Mouse (Mus musculus): Measurements from ENCODE around the gene Scand1. TPM values are rescaled to one million over a fixed set of nuclear protein-coding genes. Genes with fewer than 3 reads are reported as not detected.

Gene Scand1
- 10 to 100 TPM; 85.3 to 96.6 TPM for total RNA-seq (2021)

DNA sequence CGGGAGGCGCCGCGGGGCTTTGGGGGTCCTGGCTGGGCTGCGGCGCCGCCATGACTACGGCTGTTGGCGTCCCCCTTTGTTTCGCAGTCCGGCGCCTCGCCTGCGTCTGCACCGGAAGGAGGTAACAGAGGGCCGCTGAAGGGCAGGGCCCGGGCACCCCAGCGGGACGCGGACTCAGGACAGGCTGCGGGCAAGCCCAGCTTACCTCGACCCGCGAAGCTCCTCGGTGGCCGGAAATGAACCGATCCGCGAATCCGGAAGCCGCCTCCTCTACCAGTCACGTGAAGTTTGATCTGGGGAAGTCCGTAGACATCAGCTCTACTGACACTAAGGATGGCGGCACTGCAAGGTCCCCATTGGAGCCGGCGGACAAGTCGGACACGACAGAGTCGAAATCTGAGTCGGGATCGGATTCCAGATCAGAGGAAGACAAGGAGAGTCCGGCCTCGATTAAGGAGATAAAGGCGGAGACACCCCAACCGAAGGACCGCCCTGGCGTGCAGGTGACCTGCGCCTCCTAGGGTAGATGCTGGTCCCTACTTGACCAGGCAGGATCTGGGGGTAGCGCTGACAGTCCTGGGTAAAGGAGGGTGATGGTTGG lies at the start of gene Scand1, which contains the start of gene Cnbd2:
Gene Scand1, minus strand, starts transcription at position 408 of the 601 bp plus-strand sequence.
Gene Cnbd2, plus strand, starts transcription at position 3 of the 601 bp plus-strand sequence.
- peak; percentile 90 for DNase-seq
- intact Hi-C loops (cut with DNase I): no loop called here

DNA sequence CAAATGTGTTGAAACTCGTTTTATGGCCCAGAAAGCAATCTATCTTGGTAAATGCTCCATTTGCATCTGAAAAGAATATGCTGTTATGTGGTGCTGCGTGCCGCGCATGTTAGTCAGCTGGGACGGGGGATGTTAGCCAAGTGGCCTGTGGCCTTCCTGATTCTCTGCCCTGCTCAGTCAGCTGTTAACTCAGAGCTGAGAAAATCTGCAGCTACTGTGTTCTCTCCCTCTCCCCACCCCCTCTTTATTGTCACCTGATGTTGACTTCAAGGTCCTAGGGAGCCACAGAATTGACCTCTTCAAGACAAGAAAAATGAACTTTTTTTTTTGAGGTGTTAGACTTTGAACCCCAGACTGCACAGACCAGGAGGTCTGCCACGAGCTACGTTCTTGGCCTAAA lies 43.5 kb upstream of the Scand1 start:
- intact Hi-C loops (cut with DNase I): no loop called here
- DNase-seq: peak; percentile 34 to 43

DNA sequence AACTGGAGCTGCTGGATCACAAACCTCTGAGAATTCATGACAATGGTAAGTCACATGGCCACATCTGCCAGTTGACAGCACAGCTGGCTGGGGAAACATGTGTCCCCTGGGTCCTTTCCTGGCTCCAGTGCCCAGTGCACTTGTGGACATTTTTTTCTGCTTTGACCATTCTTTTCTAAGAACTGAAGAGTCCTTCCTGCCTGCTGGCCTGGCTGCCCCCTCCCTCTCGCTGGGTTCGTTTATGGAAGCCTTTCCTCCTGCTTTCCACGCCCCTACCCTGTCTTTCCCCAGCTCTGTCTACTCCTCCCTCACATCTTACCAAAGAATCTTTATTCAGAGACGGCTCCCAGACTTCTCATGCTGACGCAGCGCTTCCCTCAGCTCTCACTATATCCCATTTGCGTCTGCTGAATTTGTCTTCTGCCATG lies 40.8 kb upstream of the Scand1 start:
- peak; percentile 44 to 75 for DNase-seq
- intact Hi-C loops (cut with DNase I): no loop called here

DNA sequence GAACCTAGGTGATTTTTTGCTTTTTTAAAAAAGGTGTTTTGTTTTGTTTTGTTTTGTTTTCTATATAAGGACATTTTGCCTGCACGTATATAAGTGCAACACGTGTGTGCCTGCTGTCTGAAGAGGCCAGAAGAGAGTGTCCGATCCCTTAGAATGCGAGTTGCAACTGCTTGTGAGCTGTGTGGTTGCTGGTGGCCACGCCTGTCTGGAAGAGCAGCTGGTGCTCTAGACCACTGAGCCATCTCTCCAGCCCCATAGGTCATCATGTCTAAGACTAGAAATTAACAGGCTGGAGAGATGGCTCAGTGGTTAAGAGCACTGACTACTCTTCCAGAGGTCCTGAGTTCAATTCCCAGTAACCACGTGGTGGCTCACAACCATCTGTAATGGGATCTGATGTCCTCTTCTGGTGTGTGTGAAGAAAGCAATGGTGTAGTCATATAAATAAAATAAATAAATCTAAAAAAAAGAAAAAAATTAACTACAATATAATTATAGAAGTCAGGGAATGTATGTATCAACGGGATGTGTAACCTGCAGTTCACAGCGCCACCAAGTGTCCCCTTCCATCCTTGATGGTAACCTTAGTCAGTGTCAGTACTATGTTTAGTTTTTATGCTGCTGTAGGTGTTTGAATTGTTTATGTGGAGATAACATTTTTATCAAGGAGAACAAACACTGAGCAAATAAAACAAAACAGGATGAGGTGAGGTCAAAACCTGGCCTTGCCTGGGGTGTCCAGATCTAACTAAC lies 40.1 kb upstream of the Scand1 start:
- intact Hi-C loops (cut with DNase I): no loop called here

DNA sequence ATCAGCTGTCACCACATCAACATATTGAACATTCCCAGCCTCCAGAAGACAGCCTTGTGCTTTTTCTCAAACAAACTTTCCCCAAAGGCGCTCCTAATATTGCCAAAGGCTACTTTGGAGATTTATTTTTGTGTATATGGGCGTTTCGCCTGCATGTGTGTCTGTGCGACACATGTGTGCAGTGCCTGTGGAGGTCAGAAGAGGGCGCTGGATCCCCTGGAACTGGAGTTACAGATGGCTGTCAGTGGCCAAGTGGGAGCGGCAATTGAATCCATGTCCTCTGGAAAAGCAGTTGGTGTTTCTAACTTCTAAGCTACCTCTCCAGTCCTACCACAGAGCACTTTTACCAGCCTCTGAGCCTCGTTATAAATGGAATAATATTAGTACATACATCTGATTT lies 38.7 kb upstream of the Scand1 start:
- no peak for DNase-seq
- intact Hi-C loops (cut with DNase I): no loop called here

More for the DNA sequence above, 40.1 kb upstream of the Scand1 start:
- no peak for DNase-seq

DNA sequence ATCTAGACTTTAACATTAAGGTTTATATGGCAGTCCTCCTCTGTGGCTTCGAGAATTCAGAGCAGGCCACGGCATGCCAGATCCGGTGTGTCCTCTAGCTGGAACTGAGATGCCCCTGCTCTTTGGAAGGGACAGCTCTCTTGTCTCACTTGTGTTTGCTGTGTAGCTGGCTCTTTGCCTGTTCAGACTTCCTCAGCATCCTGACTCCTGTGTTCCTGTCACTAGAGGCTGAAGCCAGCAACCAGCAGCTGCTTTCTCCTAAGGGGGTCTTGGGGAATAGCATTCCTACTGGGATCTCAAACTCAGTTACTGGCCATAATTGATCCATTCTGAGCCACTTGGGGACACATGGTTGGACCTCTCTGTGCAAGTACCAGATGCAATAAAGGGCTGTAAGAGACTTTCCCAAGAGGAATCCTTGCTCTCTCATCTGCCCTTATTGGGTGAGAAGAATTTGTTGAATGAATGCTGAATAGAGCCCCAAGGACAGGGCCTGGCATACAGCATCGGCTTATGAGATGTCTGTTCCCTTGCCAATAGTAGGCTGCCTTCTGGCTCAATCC lies 36.9 kb upstream of the Scand1 start:
- intact Hi-C loops (cut with DNase I): no loop called here

DNA sequence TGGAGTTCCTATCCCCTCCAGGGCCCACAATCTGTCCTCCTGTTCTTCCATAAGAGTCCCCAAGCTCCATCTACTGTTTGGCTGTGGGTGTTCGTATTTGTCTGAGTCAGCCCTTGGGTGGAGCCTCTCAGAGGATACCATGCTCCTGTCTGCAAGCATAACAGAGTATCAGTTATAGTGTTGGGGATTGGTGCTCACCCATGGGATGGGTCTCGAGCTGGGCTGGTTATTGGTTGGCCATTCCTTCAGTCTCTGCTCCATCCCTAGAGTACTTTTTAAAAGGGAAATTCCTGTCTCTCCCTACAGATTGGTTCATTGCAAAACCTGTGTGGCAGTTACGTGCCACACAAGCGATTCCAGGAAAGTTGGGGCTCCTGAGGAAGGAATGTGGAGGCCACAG lies 36.3 kb upstream of the Scand1 start:
- no peak for DNase-seq
- intact Hi-C loops (cut with DNase I): no loop called here

More for the DNA sequence above, 36.9 kb upstream of the Scand1 start:
- peak in 1 of 2 experiments; percentile 24 for DNase-seq

DNA sequence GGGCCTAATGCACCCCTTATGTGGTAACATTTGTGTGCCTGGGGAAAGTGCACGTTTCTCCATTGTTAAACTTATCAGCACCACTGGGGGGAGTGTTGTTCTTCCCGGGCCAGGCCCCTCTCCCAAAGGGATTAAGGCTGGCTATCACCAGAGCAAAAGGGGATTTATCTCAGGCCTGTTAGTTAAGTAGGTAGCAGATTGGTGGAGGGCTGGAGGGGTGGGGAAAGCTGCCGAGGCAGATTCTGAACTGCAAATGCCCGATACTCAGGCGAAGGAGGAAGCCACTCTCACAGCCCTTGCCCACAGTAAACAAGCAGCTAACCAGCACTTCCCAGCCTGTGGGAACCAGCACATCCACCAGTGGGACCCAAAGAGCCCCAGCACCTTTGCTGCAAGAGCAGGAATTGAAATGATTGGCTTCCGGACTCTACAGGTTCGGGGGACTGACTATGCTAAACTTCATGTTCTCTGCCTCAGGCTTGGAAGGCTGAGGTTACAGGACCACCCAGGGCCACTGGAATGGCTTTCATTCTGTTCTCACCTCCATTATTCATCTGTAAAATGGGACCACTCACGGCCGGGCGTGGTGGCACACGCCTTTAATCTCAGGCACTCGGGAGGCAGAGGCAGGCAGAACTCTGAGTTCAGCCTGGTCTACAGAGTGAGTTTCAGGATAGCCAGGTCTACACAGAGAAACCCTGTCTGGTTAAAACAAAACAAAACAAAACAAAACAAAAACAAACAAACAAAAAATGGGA lies 32.5 kb upstream of the Scand1 start:
- intact Hi-C loops (cut with DNase I): loop anchor here (1.0 to 5.0 kb wide), 2 partner anchors 152 to 170 kb away; no protein-coding TSS in a partner anchor
- DNase-seq: peak; percentile 43 to 56

DNA sequence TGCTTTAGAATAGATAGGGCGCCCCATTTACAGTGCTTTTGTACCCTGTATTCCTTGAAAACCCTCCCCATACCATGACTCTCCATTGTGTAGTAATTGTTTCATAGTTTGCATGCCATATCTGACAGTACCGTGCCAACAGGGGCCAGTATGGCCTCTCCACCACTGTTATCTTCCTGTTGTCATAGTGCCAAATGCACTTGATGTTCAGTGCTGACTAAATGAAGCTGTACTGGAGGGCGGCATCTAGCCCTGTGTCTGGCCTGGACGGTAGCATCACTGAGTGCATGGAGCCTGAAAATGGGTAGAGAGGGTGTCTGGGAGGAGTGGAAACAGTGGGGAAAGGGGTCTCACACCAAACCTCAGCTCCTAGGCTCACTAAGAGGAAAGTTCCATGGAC lies 27.6 kb upstream of the Scand1 start:
- DNase-seq: no peak
- intact Hi-C loops (cut with DNase I): loop anchor here (5.0 kb wide), 1 partner anchor 157 kb away; no protein-coding TSS in a partner anchor

DNA sequence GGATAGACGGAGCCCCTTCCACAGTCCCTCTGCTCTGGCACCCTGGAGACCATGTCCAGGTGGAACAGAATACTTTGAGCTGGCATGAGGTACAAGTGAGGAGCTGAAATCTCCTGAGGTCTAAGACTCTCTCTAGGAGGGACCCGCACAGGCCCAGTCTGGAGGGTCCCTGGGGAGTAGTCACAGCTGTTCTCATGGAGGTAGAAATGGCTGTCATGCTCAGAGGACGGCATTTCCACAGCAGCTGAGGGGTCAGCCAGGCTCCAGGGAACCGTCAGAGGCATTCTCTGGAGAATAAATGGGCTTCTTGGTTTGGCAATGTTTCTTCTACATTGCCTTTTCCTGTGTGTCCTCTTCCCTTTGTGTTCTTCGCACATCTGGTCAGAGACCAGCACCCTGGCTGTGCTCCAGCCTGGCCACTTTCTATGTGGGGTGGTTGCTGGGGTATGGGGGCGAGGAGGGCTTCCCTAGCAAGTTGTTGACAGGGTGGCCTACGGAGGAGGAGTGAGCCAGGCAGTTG lies 19.0 kb upstream of the Scand1 start:
- no peak for DNase-seq
- intact Hi-C loops (cut with DNase I): no loop called here

DNA sequence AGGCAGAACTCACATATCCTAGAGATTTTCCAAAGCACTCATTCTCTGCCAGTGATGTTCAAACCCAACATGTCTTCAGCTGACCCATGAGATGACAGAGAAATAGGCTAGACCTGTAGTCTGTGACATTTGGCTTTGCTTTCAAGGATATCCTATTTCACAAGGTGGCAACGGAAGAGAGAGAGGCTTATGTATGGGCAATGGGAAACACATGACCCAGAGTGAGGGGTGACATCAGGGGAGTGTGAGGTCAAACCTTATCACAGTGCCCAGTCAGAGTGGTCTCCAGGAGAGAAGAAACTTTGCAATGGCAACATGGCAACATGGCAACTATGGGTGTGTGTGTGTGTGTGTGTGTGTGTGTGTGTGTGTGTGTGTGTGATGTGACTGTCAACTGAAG lies 18.2 kb upstream of the Scand1 start:
- no peak for DNase-seq
- intact Hi-C loops (cut with DNase I): no loop called here

DNA sequence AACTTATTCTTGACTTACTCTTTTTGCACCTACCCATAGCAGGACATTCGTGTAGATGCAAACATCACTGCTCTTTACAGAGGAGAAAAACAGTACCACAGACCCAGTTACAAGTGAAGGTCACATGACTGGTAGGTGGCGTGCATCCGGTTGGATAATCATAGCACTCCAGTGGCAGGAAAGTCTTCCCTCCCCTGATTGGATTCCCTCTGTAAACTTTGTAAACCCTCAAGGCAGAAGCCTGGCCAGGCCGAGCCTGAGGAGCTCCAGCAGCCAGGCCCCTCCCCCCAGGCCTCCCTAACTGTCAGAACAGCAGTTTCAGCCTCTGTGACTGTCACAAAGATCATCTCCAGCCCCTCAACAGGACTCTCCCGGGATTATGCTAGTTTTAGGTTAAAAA lies 12.2 kb upstream of the Scand1 start:
- peak; percentile 49 to 56 for DNase-seq
- intact Hi-C loops (cut with DNase I): no loop called here

DNA sequence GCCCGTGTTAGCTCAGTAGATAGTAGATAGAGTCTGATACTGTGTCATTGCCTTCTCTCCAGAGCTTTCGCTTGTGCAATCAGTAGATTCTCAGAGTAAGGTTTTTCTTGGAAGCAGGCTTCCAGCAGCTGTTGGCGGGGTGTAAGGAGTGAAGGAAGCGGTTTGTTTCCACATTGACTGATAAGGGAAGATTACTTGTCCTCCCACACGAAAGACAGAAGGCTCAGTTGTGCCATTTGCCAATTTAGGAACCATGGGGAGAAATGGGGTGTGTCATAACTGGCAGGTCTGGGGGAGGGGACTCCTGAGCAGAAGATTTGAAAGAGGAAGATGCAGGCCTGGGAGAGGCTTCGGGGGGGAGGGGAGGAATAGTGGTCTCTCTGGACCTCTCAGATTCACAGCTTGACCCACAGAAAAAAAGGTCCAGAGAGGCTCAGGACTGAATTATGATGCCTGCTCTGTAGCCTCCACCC lies 11.6 kb upstream of the Scand1 start:
- DNase-seq: peak; percentile 60 to 61
- intact Hi-C loops (cut with DNase I): no loop called here

DNA sequence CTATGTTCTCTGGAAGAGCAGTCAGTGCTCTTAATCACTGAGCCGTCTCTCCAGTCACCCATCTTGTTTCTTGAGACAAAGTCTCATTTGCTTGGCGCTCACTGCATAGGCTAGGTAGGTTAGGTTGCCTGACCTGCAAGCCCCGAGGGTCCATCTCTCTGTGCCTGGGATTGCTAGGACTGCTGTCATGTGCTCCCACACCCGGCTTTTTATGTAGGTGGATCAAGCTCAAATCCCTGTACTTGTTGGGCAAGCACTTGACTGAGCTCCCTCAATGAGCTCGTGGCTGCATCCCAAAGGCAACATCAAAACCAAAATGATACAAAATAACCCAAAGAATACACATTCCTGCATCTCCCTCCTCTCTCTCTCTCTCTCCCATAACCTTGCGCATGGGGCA lies 9.0 kb upstream of the Scand1 start:
- no peak for DNase-seq
- intact Hi-C loops (cut with DNase I): no loop called here

DNA sequence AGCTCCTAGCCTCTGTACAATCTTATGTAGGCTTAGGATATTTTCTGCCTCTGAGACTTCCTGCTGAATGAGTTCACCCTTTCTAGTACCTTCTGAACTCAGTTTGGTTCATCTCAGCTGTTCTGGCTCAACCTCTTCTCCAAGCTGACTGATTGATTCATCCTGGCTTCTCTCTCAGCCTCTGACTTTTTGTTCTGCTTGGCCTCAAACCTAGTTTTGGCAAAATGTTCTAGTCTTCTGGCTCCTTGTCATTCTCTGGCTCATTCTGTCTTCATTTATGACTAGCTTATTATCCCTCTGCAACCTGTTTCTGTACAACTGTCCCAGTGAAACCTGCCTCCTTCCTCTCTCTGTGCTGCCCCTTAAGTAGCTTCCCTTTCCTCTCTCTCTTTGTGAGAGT lies 6.0 kb upstream of the Scand1 start:
- intact Hi-C loops (cut with DNase I): no loop called here
- peak; percentile 37 to 44 for DNase-seq

DNA sequence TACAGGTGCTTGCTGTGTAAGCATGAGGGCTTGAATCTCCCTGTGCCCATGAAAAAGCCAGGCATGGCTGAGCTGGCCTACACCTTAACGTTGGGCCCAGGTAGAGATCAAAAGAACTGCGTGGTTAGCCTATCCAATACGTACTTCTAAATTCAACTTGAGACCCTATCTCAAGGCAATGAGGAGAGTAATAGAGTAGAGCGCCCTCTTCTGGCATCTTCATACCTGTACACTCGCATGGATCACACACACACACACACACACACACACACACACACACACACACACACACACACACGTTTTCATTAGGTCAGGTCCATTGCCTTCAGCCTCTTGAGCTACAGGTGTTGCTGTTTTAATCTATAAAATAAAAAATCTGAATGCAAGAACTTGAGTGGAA lies 2.3 kb upstream of the Scand1 start:
- intact Hi-C loops (cut with DNase I): no loop called here
- DNase-seq: no peak

DNA sequence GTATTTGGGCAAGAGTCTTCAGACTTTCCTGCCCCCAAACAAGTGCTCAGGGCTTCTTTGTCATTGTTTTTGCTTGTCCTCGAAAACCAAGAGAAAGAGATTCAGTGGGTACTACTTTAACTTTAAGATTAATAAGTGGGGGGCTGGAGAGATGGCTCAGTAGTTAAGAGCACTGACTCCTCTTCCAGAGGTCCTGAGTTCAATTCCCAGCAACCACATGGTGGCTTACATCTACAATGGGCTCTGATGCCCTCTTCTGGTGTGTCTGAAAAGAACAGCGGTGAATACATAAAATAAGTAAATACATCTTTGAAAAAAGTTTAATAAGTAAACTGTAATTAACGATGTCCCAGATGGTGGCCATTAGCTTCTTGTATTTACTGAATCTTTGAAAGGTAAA lies 649 bp upstream of the Scand1 start:
- intact Hi-C loops (cut with DNase I): no loop called here
- DNase-seq: no peak

DNA sequence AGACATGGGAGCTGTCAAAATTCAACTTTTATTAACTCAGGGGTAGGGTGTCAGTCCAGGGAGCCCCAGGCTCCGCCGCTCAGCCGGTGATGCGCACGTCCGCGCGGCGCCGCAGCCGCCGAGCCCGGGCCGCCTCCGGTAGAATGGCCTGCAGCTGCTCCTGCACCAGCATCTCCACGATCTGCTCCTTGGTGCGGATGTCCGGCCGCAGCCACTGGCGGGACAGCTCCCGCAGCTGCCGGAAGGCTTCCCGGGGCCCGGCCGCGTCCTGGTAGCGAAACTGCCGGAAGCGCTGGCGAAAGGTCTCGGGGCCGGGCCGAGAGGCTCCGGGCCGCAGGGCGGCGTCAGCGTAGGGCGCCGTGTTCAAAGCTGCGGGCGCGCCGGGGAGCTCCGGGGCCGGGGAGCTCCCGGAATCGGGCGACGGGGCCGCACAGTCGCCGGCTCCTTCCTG lies 638 bp downstream of the Scand1 start:
- intact Hi-C loops (cut with DNase I): no loop called here
- peak; percentile 80 to 83 for DNase-seq

DNA sequence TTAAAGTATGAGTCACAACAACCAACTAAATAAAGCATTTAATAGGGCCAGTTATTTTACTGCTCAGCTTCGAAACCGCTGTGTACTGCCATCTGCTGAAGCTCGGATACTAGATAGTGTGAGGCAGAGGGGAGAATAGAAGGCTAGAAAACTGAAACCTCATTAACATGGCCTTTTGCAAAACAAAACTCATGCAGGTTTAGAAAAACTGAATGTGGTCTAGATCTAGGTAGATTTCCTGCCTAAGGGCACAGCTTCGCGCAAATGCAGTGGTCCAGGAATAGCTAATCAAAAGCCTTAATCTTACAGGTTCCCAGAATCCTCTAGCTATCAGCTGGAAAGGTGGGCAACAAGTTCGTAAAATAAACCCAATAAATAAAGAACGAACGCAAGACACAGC lies 1.1 kb downstream of the Scand1 start:
- no peak for DNase-seq
- intact Hi-C loops (cut with DNase I): no loop called here

DNA sequence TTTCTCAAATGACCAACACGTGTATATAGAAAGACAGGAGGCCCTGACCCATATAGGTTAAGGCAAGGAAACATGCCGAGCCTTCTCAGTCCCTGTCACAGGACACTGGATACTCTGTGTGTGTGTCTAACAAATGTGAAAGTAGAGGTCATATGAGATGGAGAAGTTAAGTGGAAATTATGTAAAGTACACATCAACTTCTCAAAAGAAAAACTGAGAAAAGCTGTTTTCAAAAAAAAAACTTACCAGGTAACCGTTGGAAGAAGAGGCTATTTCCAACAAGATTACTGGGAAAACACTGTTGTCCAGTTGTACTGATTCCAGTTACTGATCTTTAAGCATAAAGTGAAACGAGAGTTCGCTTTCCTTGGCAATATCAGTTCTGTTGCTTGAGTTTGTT lies 1.6 kb downstream of the Scand1 start:
- intact Hi-C loops (cut with DNase I): no loop called here
- DNase-seq: no peak

DNA sequence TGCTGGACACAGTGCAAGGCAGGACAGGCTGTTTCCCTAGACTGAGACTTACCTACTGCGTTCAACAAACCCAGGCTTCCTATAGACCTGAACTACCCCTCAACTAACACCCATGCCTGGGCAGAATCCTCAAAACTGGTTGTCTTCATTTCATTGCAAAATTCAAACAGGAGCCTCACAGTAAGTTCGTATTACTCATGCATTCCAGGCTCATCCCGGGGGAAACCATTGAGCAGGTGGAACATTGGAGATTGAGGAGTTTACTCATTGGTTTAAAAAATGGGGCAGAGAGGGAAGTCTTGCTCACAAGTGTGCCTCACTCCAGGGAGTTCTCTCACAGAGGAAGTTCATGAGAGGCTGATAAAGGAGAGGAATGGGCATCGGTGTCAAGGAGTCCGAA lies 2.0 kb downstream of the Scand1 start:
- no peak for DNase-seq
- intact Hi-C loops (cut with DNase I): no loop called here

Data from heart, postnatal 10 days (tissue).